Mouse (Mus musculus): ENCODE results near the gene Spo11. TPM values are rescaled to one million over a fixed set of nuclear protein-coding genes. Genes with fewer than 3 reads are reported as not detected.

Gene Spo11
- polyA plus RNA-seq, 1 experiment from 2014 or later: 1.4 TPM

- no peak for ATAC-seq (ENCODE audit: low FRiP score, low read depth)
- 75% methylated on average over 7 of the region's 7 CpGs for WGBS
- Histone ChIP-seq H3K27ac (no peak overlapping the region), H3K9ac (no peak overlapping the region), H3K36me3 (peaks cover 27% of the 10 kb centered on the region), H3K9me3 (no peaks in the 10 kb centered on the region), H3K4me1 (no peaks in the 10 kb centered on the region), H3K4me3 (no peak overlapping the region), H3K27me3 (no peaks in the 10 kb centered on the region), H3K4me2 (replicated peaks) (no peak overlapping the region)
Measured at GRCm38 (mm10) chr2:173037827-173038607, 60.5 kb downstream of the Spo11 start.

- Histone ChIP-seq H3K36me3 (peaks cover 17% of the 10 kb centered on the region), H3K4me1 (no peaks in the 10 kb centered on the region), H3K4me2 (replicated peaks) (no peak overlapping the region), H3K27me3 (no peaks in the 10 kb centered on the region), H3K9me3 (no peaks in the 10 kb centered on the region), H3K27ac (no peak overlapping the region), H3K4me3 (no peak overlapping the region), H3K9ac (no peak overlapping the region)
- no peak for ATAC-seq (ENCODE audit: low FRiP score, low read depth)
- WGBS: 90% methylated on average over 4 of the region's 4 CpGs
Measured at GRCm38 (mm10) chr2:173039041-173039440, 61.5 kb downstream of the Spo11 start.

GRCm38 (mm10) chr2:173040803-173041202, 63.3 kb downstream of the Spo11 start:
- 78% methylated on average over 3 of the region's 3 CpGs for WGBS
- no peaks in the 10 kb centered on the region for H3K4me1 ChIP-seq
- no peaks in the 10 kb centered on the region for H3K9me3 ChIP-seq
- H3K36me3 ChIP-seq: no peaks in the 10 kb centered on the region
- no peak overlapping the region for H3K27ac ChIP-seq
- no peaks in the 10 kb centered on the region for H3K27me3 ChIP-seq
- H3K4me2 ChIP-seq (replicated peaks): no peak overlapping the region
- no peak overlapping the region for H3K9ac ChIP-seq
- no peak for ATAC-seq (ENCODE audit: low FRiP score, low read depth)
- H3K4me3 ChIP-seq: no peak overlapping the region

- Histone ChIP-seq H3K9ac (no peak overlapping the region), H3K9me3 (no peaks in the 10 kb centered on the region), H3K4me2 (replicated peaks) (no peak overlapping the region), H3K36me3 (no peaks in the 10 kb centered on the region), H3K27ac (no peak overlapping the region), H3K4me3 (no peak overlapping the region), H3K27me3 (no peaks in the 10 kb centered on the region), H3K4me1 (no peaks in the 10 kb centered on the region)
- ATAC-seq (ENCODE audit: low FRiP score, low read depth): no peak
- WGBS: 63% methylated on average over 5 of the region's 5 CpGs
Measured at GRCm38 (mm10) chr2:173041242-173041641, 63.7 kb downstream of the Spo11 start.

GRCm38 (mm10) chr2:173041893-173042292, 64.4 kb downstream of the Spo11 start:
- 89% methylated on average over 1 of the region's 1 CpGs for WGBS
- Histone ChIP-seq H3K27me3 (no peaks in the 10 kb centered on the region), H3K4me3 (no peak overlapping the region), H3K36me3 (no peaks in the 10 kb centered on the region), H3K4me2 (replicated peaks) (no peak overlapping the region), H3K9ac (no peak overlapping the region), H3K9me3 (no peaks in the 10 kb centered on the region), H3K27ac (no peak overlapping the region), H3K4me1 (no peaks in the 10 kb centered on the region)
- no peak for ATAC-seq (ENCODE audit: low FRiP score, low read depth)

GRCm38 (mm10) chr2:173042504-173043162, 65.1 kb downstream of the Spo11 start:
- Histone ChIP-seq H3K4me1 (no peaks in the 10 kb centered on the region), H3K9me3 (no peaks in the 10 kb centered on the region), H3K27ac (no peak overlapping the region), H3K36me3 (no peaks in the 10 kb centered on the region), H3K4me3 (no peak overlapping the region), H3K27me3 (no peaks in the 10 kb centered on the region), H3K9ac (no peak overlapping the region), H3K4me2 (replicated peaks) (no peak overlapping the region)
- WGBS: 75% methylated on average over 11 of the region's 11 CpGs
- ATAC-seq (ENCODE audit: low FRiP score, low read depth): no peak

Other genes with a start within 250 kb of the Spo11 start
- 32.5 and 33.7 TPM in 2 replicates for gene Bmp7, start 37.4 kb upstream of the Spo11 start, polyA plus RNA-seq (2015; fragmentation: Nextera tagmentation; extraction: Ambion mirVana)
- 148 and 155 TPM in 2 replicates for gene Rae1, start 22.4 kb downstream of the Spo11 start, polyA plus RNA-seq (2015; fragmentation: Nextera tagmentation; extraction: Ambion mirVana)
- 28.3 and 29.0 TPM in 2 replicates for gene Rbm38, start 42.8 kb downstream of the Spo11 start, polyA plus RNA-seq (2015; fragmentation: Nextera tagmentation; extraction: Ambion mirVana)
- 0.13 and 0.15 TPM in 2 replicates for gene Ctcfl, start 141.8 kb downstream of the Spo11 start, polyA plus RNA-seq (2015; fragmentation: Nextera tagmentation; extraction: Ambion mirVana)
- not detected in 2 replicates for gene Pck1, start 175.3 kb downstream of the Spo11 start, polyA plus RNA-seq (2015; fragmentation: Nextera tagmentation; extraction: Ambion mirVana)
- gene Zbp1, start 241.2 kb downstream of the Spo11 start, polyA plus RNA-seq (2015; fragmentation: Nextera tagmentation; extraction: Ambion mirVana): 0.43 and 0.45 TPM in 2 replicates

Measured in limb, embryonic 13.5 days (tissue).